Mouse (Mus musculus) fat pad, adult 2 months (tissue): ENCODE measurements around the gene Gm10100.
"Not testable (repeated sequence)": the region's sequence is repeated elsewhere in the genome, so short reads cannot be mapped to it uniquely, and the experiment has no call there.

Experiments
- DNase-seq: peaks from one replicate; pipeline ENCODE4 v3.0.0-alpha.2; 2011; ENCODE audit warnings: low read depth, low spot score; ENCODE audit errors: extremely low read depth

Gene Gm10100

DNA sequence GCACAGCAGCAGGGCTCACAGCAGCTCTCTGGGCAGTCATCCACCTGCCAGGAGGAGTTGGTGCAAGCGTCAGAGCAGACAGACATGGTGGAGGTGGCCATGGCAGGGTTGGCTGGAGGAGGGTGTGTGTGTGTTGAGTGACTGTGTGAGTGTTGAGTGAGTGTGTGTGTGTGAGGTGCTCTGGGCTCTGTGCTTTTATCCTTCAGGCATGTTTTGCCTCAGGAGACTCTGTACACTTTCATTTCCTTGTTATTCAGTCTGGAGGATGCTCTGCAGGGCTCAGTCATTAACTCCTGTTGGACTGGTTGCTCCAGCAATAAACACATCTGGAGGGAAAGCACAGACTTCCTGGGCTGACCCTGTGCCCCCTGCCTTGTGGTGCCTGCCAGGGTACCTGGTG lies 25.0 kb downstream of the Gm10100 start, which contains the start of gene Gm9736:
Gene Gm9736 (minus strand): TSS at position 101 of the 400 bp plus-strand sequence.
- DNase-seq, result not testable (repeated sequence)

DNA sequence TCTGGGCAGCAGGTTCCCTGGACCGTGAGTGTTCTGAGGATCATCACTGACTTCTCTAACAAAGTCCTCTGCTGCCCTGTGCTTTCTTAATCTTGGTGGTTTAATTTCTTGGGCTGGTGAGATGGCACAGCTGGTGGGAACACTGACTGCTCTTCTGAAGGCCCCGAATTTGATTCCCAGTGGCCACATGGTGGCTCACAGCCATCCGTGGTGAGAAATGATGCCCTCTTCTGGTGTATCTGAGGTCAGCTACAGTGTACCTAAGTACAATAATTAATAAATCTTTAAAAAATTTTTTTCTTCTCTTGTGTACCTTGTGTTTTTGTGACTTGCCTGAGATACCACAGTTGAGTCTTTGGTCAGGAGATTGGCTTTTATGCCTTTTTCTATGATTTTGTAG lies 26.0 kb downstream of the Gm10100 start:
- DNase-seq, result not testable (repeated sequence)

DNA sequence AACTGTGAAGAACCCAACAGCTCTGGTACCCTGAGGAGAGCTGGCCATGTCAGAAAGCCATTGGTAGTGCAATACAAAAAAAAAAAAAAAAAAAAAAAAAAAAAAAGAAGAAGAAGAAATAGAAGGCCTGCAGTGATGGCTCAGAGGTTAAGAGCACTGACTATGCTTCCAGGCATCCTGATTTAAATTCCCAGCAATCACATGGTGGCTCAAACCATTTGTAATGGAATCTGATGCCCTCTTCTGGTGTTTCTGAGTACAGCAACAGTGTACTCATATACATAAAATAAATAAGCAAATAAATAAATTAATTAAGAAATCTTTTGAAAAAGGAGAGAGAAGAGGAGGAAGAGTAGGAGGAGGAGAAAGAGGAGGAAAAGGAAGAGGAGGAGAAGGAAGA lies 27.2 kb downstream of the Gm10100 start:
- no peak for DNase-seq

DNA sequence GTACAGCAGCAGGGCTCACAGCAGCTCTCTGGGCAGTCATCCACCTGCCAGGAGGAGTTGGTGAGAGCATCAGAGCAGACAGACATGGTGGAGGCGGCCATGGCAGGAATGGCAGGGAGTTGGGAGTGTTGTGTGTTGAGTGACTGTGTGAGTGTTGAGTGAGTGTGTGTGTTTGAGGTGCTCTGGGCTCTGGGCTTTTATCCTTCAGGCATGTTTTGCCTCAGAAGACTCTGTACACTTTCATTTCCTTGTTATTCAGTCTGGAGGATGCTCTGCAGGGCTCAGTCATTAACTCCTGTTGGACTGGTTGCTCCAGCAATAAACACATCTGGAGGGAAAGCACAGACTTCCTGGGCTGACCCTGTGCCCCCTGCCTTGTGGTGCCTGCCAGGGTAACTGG lies 33.3 kb downstream of the Gm10100 start, which contains the start of gene Gm3233:
Gene Gm3233 (minus strand): TSS at position 101 of the 400 bp plus-strand sequence.
- DNase-seq, result not testable (repeated sequence)

DNA sequence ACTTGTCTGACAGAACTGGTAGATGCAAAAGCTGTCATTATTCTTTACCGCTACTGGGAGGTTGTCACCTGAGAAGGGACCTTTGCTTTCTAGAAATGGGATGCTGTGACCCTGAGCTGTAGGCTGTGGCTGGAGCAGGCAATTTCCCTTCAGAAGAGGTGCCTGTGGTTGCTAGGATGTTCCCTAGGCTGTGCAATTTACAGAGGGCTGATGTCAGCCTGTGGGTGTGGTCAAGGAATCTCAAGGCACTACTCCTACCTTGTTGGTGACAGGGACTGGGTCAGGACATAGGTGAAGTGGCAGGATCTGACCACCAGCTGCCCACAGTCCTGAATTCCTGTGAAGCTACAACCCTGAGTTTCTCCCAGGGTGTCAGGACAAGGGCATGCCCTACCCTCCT lies 43.4 kb downstream of the Gm10100 start:
- no peak for DNase-seq

DNA sequence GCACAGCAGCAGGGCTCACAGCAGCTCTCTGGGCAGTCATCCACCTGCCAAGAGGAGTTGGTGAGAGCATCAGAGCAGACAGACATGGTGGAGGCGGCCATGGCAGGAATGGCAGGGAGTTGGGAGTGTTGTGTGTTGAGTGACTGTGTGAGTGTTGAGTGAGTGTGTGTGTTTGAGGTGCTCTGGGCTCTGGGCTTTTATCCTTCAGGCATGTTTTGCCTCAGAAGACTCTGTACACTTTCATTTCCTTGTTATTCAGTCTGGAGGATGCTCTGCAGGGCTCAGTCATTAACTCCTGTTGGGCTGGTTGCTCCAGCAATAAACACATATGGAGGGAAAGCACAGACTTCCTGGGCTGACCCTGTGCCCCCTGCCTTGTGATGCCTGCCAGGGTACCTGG lies 44.9 kb downstream of the Gm10100 start, which contains the start of gene Gm3238:
Gene Gm3238 (minus strand): TSS at position 101 of the 400 bp plus-strand sequence.
- DNase-seq, result not testable (repeated sequence)

DNA sequence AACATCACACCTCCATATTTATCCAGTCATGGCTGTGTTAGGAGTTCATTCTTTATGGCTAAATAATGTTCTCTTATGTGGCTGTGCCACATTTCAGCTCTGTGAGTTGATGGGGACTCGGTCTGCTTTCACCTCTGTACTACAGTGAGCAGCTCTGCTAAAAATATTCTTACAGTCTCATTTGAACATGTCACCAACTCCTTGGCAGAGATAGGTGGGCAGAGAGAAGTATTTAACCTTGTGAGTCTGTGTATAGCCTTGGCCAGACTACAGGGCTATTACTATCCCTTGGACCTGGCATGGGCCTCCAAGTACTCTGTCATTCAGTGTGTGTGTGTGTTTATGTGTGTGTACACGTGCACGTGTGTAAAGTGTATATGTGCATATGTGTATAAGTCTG lies 45.9 kb downstream of the Gm10100 start:
- DNase-seq, result not testable (repeated sequence)
